Comparison of ENCODE assay signal across 19 mouse cellular contexts in genomic region chr11:19290971-19291370, GRCm38 (mm10).
"Had no signal": no experiment of that assay in that cellular context is flagged by ENCODE, and none has a peak within 500 bp of the region (broad histone marks: within the 10 kb centered on the region; RNA-seq: fewer than 3 reads in every experiment).

No protein-coding gene starts in this region.

- H3K27ac ChIP-seq: liver, embryonic 15.5 days; lung, embryonic 15.5 days; macrophage; neural tube, embryonic 12.5 days; stomach, embryonic 15.5 days; stomach, postnatal 0 days had no signal

- H3K36me3 ChIP-seq: liver, embryonic 15.5 days; lung, embryonic 15.5 days; neural tube, embryonic 12.5 days; stomach, embryonic 15.5 days had no signal

- H3K4me2 ChIP-seq: liver, embryonic 15.5 days; lung, embryonic 15.5 days; midbrain, embryonic 11.5 days; neural tube, embryonic 12.5 days; stomach, embryonic 15.5 days had no signal

- H3K27me3 ChIP-seq: liver, embryonic 15.5 days; lung, embryonic 15.5 days; megakaryocyte, embryonic 14.5 days; neural tube, embryonic 12.5 days; stomach, embryonic 15.5 days had no signal

- H3K4me3 ChIP-seq: liver, embryonic 15.5 days; lung, embryonic 15.5 days; megakaryocyte, embryonic 14.5 days; neural tube, embryonic 12.5 days; stomach, embryonic 15.5 days had no signal

- ATAC-seq: liver, postnatal 0 days; lung, postnatal 0 days; midbrain, embryonic 16.5 days had no signal

- H3K9me3 ChIP-seq: liver, embryonic 15.5 days; lung, embryonic 15.5 days; neural tube, embryonic 12.5 days; stomach, embryonic 15.5 days had no signal

- H3K9ac ChIP-seq: liver, embryonic 15.5 days; liver, postnatal 0 days; lung, embryonic 15.5 days; neural tube, embryonic 12.5 days; stomach, embryonic 15.5 days had no signal

- H3K4me1 ChIP-seq: liver, embryonic 15.5 days; lung, embryonic 15.5 days; megakaryocyte, embryonic 14.5 days; neural tube, embryonic 12.5 days; stomach, embryonic 15.5 days had no signal

- DNase-seq: liver, postnatal 0 days; lung, adult 2 months; lung, postnatal 14 days; lung, postnatal 36 days; midbrain, embryonic 14.5 days; right cerebral cortex, postnatal 14 days; thymus, adult 18-20 months; thymus, postnatal 14 days; thymus, postnatal 36 days had no signal
